Mouse (Mus musculus): ENCODE data around the gene Polr2b. TPM values are rescaled to one million over a fixed set of nuclear protein-coding genes. Genes with fewer than 3 reads are reported as not detected.

Gene Polr2b
- total RNA-seq, 2 experiments from 2014 or later = 34.6 to 38.7 TPM

DNA sequence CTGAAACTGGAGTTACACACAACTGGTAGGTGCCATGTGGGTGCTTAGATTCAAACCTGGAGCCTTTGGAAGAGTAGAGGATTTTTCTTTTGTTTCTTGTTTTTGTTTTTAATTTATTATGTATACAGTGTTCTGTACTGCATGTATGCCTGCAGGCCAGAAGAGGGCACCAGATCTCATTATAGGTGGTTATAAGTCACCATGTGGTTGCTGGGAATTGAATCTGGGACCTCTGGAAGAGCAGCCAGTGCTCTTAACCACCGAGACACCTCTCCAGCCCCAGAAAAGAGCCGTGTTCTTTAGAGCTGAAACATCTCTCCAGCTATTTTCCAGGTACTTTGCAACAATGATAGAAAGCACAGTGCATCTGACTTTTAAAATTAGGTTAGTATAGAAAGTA, 19.3 kb upstream of the Polr2b start:
- no peak for ATAC-seq (replicated peaks; ENCODE audit: low FRiP score, poor library complexity, severe bottlenecking)

DNA sequence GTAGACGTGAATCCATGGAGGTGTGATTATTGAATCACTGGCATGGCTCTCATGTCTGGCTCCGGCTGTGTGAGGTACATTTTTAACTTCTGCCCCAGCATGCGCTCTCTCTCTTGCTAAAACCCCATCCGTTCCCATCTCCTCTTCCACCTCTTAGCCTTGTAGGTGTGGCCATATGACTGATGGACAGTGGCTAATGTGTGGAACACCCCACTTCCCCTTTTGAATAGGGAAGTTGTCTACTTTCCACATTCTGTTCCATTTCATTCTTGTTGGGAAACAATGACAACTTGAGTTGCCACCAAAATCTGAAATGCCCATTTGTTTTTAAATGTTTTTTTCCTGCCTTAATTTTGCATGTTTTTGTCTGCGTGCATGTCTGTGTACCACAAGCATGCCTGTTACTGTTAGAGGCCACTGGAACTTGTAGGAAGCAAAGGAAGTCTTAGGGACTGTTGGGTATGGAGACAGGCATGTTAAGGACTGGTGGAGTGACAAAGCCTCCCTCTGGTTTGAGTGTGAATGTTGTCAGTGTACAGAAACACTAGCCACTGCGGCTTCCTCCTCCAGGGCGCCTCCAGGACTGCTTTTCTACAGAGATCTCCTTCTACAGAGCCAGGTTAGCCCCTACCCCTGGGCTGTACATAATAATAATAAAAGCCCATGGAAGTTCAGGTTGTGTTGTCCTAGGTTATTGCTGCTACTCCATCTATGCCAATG, 17.0 kb upstream of the Polr2b start:
- ATAC-seq (replicated peaks; ENCODE audit: low FRiP score, poor library complexity, severe bottlenecking) = no peak

DNA sequence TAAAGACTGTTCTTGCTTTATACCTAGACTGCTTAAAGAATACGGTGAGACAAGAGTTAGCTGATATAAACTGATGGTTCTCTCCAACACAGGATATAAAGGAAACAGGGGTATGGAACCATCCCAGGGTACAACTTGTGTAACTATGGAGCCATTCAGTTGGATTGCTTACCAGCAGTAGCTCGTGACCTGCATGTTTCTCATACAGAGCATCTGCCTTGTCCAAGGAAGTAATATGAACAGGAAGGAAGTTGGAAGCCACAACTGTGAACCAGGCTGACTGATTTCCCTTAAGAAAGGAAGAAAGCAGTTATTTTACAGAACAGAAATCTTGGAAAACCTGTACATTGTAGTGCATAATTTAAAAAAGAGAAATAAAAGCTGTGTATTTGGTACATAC, 10.5 kb upstream of the Polr2b start:
- ATAC-seq (replicated peaks; ENCODE audit: low FRiP score, poor library complexity, severe bottlenecking) = no peak

DNA sequence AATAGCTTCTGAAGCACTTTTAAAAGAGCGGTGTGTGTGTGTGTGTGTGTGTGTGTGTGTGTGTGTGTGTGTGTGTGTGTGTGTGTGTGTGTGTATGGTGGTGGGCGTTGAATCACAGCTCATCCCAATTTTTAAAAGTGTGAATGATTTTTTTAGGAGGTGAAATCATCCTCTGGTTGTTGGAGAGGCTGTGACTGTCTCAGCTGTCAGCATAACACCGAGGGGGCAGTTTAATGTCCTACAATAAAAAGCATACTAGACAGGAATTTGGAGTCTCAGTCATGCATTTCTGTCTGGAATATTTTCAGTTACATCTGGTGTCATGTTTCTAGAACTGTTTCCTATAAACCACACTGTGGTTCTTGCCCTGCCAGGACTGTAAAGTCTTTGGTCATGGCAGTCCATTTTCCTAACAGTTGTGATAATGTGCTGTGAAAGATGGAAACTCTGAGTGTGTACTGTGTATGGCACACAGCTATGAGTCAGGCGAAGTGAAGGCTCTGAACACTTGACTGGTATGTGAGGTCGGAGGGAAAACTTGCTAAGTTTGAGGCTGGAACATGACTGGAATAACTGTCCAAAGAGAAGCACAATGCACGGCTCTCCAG, 8.5 kb upstream of the Polr2b start:
- ATAC-seq (replicated peaks; ENCODE audit: low FRiP score, poor library complexity, severe bottlenecking) = no peak

DNA sequence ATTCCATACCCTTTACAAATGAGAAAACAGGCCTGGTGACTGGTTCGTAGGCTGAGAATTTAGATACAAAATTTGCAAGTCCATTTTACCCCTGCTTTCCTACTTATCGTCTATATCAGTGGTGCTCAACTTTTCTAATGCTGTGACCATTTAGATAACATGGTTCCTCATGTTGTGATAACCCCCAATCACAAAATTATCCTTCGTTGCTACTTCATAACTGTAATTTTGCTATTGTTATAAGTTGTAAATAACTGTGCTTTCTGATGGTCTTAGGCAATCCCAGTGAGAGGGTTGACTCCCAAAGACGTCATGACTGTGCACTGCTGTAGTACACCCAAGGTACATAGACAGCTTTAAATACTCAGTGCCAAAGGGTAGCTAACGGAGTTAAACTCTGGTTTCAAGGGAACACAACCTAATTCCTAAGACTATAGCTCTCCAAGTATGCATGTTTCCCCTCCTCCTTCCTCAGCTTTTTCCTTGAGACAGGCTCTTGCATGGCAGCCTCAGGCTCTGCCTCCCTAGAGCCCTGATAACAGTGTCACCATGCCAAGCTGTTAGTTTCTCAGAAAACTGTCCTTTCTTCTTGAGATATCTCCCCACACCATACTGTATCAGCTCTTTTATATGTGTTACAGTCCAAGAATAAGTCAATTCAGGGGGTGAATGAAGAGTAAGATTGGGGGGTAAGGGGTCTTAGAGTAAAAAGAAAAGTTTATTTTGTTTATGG, 2.0 kb upstream of the Polr2b start:
- no peak for ATAC-seq (replicated peaks; ENCODE audit: low FRiP score, poor library complexity, severe bottlenecking)

DNA sequence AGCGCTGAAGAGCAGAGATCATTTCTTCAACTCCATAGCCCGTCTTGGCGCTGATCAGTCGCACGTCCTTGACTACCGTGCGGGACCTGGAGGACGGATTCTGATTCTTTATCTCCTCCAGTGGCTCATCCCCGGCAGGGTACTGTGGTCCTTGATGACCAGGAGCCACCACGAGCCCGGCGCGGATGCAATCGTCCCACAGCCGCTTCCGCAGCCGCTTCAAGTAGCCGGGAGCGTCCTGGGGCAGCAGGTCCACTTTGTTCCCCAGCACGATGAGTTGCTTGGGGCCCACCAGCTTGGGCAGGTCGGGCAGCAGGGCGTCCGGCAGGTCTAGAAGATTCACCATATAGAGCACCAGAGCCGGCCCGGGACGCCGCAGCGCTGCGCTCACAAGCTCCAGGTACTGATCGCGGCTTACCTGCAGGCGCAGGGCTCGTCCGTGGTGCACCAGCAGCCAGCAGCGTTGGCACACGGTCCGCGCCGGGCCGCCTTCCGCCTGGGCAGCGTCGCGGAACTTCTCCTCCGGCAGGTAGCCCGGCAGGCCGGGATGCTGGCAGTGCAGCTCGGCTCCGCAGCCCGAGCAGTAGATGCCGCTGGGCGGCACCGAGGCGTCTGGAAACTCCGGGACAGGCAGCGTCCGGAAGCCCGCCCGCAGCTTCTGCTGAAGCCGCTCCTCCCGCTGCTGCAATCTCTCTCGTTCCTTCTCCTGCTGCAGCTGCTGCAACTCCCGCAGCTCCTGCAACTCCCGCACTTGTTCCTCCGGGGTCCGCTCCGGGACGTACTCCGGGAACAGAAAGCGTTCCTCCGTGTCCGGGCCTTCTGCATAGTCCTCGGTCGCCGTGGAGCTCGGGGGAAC, 668 bp upstream of the Polr2b start:
- ATAC-seq (replicated peaks; ENCODE audit: low FRiP score, poor library complexity, severe bottlenecking) = peak; percentile 9

DNA sequence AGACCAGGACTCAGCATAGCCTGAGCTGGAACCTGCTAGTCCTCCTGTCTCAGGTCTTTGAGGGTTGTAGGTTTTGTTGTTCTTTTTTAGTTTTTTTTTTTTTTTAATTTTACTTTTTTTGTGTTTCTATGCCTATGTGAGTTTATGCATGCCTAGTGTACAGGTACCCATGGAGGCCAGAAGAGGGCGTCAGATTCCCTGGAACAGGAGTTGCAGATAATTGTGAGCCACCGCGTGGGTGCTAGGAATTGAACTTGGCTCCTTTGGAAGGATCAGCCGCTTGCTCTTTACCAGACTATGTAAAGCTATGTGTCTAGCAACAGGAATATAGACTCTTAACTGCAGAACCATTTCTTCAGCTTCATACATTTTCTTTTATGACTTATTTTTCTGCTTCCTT, 4.3 kb downstream of the Polr2b start:
- no peak for ATAC-seq (replicated peaks; ENCODE audit: low FRiP score, poor library complexity, severe bottlenecking)

DNA sequence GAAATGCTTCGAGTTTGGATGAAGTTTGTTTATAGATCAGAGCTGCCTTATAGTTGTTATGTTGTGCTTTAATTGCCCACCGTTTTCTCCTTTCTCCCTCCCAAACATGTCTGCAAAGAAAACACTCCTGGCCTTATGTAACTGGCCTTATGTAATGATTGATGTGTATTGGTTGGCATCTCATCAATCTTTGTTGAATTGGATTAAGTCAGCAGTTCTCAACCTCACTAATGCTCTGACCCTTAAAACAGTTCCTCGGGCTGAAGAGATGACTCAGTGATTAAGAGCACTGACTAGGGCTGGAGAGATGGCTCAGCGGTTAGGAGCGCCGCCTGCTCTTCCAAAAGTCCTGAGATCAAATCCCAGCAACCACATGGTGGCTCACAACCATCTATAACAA, 5.0 kb downstream of the Polr2b start:
- no peak for ATAC-seq (replicated peaks; ENCODE audit: low FRiP score, poor library complexity, severe bottlenecking)

DNA sequence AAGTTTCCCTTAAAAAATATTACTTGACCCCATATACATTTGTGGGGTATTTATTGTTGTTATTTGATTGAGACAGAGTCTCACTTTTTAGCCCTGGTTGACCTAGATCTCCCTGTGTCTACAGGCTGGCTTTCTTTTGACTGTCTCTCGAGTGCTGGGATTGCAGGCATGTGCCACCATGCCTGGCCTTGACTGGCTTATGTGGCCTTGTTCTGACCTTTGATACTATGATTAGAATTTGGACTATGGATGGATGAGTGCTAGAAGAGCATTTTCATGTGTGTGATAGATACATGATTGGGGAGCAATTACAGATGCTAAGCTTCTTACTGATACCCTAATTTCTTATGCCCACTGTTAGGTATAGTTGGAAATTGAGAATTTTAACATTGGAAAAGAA, 15.0 kb downstream of the Polr2b start:
- ATAC-seq (replicated peaks; ENCODE audit: low FRiP score, poor library complexity, severe bottlenecking) = no peak

DNA sequence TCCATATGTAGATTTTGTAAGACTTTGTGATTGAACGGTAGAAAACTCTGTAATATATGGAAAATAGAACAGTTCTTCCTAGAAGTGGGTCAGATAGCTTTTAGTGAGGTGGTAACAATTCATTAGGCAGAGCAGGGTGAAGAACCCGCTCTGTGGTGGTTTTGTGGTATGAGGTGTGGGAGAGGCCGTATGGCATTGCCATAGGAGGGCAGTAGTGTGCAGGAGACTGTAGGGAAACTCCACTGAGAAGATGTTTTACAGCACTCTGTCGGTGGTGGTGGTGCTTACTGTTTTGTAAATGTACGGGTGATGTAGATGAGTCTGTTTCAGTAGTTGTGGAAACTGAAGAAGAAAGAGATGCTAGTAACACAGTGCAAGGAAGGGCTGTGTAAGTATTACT, 20.2 kb downstream of the Polr2b start:
- no peak for ATAC-seq (replicated peaks; ENCODE audit: low FRiP score, poor library complexity, severe bottlenecking)

DNA sequence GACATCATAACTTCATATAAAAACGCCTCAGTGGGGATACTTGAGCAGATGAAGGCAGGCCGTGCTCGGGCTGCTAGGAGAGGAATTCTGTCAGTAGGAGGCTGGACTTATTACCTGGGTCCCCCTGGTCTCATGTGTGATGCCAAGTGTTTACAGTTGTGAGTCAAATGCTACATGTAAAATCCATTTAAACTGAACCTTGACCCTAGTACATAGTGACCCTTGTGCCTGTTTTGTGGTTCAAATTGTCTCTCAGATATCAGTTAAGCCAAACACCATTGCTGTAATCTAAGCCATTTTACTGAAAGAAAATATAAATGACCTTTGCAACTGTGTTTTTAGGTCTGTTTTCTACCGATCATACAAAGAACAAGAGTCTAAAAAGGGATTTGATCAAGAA, 30.1 kb downstream of the Polr2b start:
- ATAC-seq (replicated peaks; ENCODE audit: low FRiP score, poor library complexity, severe bottlenecking) = no peak

DNA sequence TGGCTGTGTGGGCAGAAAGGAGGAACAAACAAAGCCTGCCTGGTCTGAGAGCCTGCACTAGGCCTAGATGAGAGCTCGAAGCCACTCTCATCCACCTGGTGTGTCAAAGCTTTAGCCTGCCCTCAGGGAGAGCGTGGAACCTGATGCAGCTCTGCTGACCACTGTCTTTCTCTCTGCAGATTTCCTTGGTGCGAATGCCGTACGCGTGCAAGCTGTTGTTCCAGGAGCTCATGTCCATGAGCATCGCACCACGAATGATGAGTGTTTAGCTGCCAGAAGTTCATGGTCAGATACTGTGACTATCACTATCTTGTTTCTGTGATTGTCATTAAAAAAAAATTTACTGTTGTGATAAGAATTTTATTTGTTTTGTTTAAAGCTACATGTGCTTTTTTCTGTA, 39.0 kb downstream of the Polr2b start:
- no peak for ATAC-seq (replicated peaks; ENCODE audit: low FRiP score, poor library complexity, severe bottlenecking)

DNA sequence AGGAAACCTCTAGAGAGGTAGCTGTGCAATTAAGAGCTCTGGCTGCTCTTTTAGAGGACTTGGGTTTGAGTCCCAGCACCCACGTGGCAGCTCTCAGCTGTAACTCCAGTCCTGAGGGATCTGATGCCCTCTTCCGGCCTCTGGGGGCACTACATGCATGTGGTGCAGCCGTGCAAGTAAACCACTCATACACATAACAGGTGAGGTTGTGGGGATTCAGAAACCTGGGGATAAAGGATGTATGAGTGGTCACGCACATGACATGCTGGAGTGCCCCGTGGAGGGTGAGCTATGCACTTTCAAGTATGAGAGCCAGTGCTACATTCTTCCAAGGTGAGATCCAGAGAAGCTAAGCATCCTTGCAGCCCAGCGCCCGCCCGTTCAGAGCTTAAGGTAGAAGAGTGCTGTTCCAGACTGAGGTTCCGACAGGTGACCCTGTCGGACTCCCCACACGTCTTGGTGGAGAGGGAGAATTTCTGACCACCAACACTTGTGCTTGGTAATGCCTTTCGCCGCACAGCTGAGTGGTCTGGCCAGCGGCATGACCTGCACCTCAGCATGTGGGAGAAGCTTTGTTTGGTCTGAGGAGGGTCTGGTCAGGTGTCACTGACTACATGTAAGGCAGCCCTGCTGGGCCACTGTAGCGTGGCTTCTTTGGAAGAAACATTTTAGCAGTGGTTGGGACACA, 40.2 kb downstream of the Polr2b start:
- ATAC-seq (replicated peaks; ENCODE audit: low FRiP score, poor library complexity, severe bottlenecking) = no peak

DNA sequence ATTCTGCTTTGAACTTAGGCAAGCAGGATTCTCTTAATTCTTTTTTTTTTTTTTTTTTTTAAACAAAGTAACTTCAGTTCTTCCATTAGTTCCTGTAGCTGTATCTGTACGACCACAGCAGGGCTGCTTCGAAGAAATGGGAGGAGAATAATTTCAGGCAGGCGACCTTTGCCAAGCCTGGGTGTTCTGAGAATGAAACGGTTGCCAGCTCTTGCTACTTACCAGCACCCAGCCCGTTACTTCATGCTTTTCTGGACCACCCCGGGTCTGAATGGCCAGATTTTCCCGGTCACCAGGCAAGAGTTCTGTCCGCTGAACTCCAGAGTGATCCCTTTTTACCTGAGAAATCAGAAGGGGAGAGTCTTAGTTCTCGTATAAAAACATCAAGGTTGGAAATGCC, 41.7 kb downstream of the Polr2b start:
- ATAC-seq (replicated peaks; ENCODE audit: low FRiP score, poor library complexity, severe bottlenecking) = no peak

DNA sequence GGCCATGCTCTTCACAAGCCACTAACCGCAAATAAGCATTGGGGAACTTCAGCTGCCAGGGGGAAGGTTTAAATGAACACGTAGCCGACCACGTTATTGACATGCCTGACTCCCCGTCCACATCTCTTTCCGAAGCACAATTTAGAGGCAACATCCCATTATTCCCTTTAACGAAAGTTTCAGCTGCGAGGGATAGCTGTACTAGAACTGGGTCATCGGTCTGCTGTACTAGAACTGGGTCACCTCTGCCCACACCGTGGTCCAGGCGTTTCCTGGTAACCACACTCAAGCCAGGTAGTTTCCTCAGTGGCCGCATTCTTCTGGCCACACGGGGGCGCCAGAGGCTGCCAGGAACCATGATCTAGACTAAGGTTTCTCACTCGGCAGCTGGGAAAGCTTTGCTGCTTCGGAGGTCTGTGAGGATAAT, 44.4 kb downstream of the Polr2b start:
- peak; percentile 68 for ATAC-seq (replicated peaks; ENCODE audit: low FRiP score, poor library complexity, severe bottlenecking)

DNA sequence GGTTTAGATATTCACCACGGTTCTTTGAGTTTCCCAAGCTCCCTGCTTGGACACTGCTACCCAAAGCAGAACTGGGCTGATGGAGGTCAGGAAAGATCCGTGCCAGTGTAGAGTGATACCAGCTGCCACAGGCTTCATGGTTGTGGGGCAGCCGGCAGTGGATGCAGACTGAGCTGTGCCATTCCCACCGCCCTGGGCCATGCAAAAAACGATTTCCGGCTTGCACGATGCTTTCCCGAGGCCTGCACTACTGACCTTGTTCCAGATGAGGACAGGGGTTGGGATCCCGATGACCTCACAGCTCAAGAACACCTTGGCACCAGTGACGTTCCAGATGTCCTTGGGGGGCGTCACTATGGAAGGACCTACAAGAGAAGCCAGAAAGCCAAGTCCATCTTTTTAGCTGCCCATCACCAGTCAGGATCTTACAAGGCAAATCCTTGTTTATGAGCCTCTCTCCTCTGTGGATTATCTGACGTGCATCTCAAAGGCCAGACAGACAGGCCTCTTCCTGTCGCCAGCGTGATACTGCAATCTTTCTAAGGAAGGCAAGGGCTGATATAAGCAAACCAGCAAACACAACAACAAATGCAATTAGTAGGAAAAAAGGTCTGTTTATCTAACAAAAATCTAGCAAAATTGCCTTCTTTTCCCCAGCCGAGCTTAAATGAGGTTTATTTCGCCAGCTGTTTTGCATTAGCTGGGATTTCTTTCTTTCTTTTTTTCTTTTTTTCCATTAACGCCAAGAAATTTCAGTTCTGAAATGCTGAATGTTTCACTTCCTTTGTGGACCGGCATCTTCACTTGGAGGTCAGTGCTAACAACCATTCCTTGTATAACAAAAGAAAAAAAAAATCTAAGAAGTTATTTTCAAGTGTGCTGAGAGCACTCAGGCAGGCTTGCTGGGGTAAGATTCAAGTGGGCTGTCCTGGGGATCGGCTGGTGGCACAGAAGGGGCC, 45.6 kb downstream of the Polr2b start:
- no peak for ATAC-seq (replicated peaks; ENCODE audit: low FRiP score, poor library complexity, severe bottlenecking)

DNA sequence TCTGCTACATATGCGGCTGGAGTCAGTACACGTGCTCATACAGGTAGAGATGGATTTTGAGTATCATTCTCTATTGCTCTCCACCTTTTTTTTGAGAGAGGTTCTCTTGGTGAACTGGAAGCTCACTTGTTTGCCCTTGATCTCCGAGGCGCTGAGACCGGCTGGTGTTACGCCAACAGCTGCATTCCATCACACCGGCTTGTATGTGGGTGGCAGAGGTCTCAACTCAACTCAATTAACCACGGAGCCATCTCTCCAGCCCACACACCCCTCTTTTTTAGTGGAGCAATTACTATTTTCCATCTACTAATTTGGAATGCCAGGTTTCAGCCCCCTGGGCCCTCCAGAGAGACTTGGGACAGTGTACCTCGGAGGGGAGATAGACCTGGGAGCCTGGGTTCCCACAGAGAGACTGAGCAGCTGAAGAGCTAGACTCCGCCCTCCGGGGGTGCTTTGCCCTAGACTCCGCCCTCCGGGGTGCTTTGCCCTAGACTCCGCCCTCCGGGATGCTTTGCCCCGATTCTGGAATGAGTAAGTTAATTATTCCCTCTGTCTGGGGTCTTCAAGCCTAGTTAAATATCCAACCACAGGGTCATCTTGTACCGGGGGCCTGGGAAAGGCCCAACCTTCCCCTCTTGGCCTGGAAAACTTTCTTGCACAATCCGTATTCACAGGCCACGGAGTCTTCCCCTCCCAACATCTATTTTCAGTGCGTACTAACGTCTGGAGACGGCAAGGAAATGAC, 47.6 kb downstream of the Polr2b start:
- no peak for ATAC-seq (replicated peaks; ENCODE audit: low FRiP score, poor library complexity, severe bottlenecking)

DNA sequence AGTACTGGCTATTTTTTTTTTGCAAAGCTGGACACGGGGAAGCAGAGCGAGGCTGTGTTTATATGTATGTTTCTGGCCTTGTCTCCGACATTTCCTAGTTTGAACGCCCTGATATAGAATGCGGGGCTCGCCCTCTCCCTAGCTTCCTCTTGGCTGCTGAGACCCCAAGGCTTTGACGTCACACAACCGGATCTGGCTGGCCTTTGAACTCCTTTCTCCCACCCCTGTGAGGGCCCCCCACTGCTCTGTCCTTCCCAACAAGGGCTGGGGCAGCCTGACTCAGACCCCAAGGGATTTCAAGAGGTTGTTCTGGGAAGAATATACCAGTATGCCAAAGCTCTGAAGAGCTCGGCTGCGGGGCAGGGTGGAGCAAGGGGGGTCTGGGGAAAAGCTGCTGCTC, 48.4 kb downstream of the Polr2b start:
- no peak for ATAC-seq (replicated peaks; ENCODE audit: low FRiP score, poor library complexity, severe bottlenecking)

Data from erythroblast, adult 5-6 weeks (primary cell).